Mouse (Mus musculus) bone marrow macrophage, adult 2 months (primary cell): Measurements from ENCODE around the gene Fto.

Experiments used
- CTCF ChIP-seq: IDR thresholded peaks from 2 replicates; pipeline ENCODE4 v1.5.1; 2012; ENCODE audit warnings: low read depth, mild to moderate bottlenecking, low read length, moderate library complexity
- POLR2A ChIP-seq: IDR thresholded peaks from 2 replicates; pipeline ENCODE4 v1.6.1; 2012; ENCODE audit warnings: mild to moderate bottlenecking, low read depth, low read length, borderline replicate concordance

DNA sequence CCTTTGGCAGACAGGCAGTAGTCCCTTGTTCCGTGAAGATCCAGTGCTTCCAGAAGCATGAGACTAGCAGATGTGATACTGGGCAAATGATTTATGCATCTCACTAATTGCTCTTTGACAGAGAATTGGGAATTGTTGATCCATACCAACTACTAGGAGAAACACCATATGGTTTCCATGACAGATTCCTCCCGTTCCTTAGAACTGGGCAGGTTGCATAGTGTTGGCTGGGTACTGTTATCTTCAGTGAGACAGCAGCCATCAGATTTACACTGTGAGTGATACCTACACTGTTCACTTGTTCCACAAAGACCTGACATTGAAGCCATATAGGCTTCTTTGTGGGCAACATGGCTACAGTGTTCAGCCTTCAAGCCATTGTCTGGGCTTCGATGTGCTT, 191.0 kb downstream of the Fto start:
- TF ChIP-seq POLR2A (no peak), CTCF (no peak)
